Mouse (Mus musculus): ENCODE results near the gene Klf2.

Gene Klf2

GRCm38 (mm10) chr8:72318801-72319322 lies at the start of gene Klf2:
Gene Klf2 (plus strand): TSS chr8:72319033.
- DNase-seq, result peak; percentile 92 to 94

GRCm38 (mm10) chr8:72270606-72271005 lies 48.2 kb upstream of the Klf2 start:
- no peak for DNase-seq

GRCm38 (mm10) chr8:72271051-72271660 lies 47.7 kb upstream of the Klf2 start:
- no peak for DNase-seq

GRCm38 (mm10) chr8:72271691-72272090 lies 47.1 kb upstream of the Klf2 start:
- DNase-seq, result no peak

DNA sequence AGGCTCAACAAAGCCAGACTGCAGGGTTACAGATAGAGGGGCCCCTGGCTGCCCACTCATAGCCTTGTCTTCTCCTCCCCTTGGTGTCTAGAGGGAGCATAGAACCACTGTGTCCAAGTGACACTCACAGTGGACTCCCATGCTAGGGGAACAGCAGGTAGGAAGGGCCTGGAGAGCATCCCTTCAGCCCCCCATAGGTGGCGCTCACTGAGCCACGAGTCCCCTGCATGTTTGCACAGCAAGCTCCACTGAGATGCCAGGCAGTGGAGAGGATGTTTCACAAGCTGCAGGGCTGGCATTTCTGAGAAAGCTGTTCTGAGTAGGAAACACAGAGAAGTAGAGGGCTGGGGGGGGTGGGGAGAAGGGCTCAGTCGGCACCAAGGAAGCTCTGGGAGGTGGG lies 46.5 kb upstream of the Klf2 start:
- DNase-seq, result peak; percentile 43 to 60

GRCm38 (mm10) chr8:72273111-72273770 lies 45.6 kb upstream of the Klf2 start:
- DNase-seq, result no peak

- DNase-seq, result no peak
Observed at GRCm38 (mm10) chr8:72273807-72274206, 45.0 kb upstream of the Klf2 start.

GRCm38 (mm10) chr8:72277244-72277643 lies 41.6 kb upstream of the Klf2 start:
- DNase-seq, result no peak

DNA sequence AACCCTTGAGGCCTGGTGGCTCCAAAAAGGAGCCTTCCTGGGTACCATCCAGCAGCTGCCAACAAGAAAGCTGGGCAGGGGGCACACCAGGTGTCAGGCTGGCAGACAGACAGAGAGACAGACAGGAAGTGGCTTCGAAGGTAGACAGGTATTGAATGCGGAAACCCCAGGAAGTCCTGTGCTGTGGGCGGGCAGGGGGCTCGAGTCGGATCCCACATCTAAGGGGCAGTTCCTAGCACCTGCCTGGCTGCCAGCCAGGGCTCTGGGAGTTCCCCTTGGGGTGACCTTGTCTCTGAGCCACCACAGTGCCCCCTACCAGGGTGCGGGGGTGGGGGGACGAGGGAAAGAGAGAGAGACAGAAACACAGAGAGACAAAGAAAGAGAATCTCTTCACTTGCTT lies 39.7 kb upstream of the Klf2 start:
- DNase-seq, result no peak

DNA sequence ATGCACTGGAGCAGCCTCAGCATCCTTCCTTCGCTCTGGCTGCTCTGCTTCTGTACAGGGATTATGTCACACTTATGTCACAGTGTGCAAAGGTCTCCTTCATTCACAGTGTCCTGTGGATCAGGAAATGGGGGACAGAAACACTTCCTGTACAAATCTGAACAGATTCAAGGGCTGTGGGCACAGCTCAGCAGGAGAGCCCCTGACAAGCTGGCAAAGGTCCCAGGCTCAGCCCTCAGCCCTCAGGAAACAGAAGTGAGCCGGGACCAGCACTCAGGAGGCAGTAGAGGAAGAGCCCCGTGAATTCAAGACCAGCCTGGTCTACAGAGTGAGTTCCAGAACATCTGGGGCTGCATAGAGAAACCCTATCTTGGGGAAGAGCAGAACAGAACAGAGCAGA lies 37.2 kb upstream of the Klf2 start:
- peak; percentile 43 to 46 for DNase-seq

DNA sequence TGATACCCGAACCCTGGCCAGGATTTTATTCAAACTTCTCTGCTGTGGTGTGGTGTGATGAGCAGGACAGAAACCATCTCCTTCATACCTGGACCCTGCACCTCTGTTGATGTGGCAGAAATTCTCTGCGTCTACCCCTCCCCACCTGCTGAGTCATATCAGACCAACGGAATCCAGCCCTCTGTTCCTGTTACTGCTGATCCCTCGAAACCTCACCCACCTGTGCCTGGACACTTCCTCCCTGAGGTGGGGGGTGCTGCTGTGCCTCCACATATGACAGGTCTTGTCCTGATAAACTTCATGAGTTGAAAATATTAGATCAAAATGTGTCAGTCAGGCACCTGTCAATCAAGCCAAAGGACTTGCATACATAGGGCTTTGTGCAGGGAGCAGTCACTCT lies 33.5 kb upstream of the Klf2 start:
- no peak for DNase-seq

- DNase-seq, result no peak
Observed at GRCm38 (mm10) chr8:72289051-72289450, 29.8 kb upstream of the Klf2 start.

- DNase-seq, result no peak
Observed at GRCm38 (mm10) chr8:72291104-72291503, 27.7 kb upstream of the Klf2 start.

DNA sequence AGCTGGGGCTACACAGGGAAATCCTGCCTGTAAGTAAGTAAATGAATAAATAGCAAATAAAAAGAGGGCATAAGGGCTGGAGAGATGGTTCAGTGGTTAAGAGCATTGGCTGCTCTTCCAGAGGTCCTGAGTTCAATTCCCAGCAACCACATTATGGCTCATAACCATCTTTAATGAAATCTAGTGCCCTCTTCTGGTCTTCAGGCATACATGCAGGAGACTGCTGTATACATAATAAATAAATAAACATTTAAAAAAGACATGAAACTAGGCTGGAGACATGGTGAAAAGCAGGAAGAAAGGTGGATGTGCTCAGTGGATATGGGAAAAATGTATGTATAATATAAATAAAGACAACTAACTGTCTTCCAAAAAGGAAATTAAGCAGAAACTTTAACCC lies 25.5 kb upstream of the Klf2 start:
- no peak for DNase-seq

- no peak for DNase-seq
Observed at GRCm38 (mm10) chr8:72295125-72295524, 23.7 kb upstream of the Klf2 start.

DNA sequence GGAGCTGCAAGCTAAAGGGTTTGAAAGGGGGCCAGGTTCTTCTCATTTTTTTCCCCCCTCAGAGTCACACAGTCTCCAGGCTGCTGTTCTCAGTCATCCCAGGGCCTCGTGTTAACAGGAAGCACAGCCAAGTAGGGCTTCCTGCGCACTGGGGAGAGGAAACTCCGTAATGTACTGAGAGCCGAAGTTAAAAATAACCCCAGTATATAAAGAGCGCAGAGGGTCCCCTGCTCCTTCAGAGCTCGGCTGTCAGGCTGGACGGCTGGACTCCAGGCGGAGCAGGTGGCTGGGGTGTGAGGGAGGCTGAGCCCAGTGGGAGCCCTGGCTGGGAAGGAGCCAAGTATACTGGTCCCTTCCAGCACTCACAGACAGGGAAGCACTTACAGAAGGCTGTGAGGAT lies 23.2 kb upstream of the Klf2 start:
- DNase-seq, result peak; percentile 72 to 84

DNA sequence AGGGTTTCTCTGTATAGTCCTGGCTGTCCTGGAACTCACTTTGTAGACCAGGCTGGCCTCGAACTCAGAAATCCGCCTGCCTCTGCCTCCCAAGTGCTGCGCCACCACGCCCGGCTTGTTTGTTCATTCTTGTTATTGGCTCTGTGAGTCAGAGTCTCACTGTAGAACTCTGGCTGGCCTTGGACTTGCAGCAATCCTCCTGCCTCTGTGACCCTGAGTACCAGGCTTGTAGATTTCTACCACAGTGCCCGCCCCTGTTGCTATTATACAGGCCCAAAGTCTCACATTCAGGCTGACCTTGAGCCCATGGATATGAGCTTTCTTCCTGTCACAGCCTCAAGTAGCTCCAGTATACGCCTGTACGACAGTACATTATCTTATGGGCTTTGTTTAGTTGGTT lies 22.3 kb upstream of the Klf2 start:
- no peak for DNase-seq

DNA sequence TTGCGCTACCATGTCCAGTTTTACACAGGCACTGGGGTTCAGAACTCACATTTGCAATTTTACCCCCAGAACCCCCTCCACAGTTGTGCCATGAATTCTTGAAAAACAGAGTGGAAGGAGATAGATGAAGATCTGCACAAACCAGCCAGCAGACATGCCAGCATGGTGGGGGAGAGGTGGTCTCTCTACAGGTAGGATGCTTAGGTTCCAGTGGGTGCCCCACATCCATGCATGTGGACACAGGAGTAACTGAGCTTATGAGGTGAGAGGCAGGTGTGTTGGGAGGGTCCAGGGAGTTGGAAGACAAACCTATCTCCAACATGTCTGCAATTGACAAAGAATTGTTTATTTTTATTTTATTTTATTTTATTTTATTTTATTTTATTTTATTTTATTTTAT lies 19.9 kb upstream of the Klf2 start:
- DNase-seq, result no peak

- no peak for DNase-seq
Observed at GRCm38 (mm10) chr8:72300654-72301400, 18.0 kb upstream of the Klf2 start.

DNA sequence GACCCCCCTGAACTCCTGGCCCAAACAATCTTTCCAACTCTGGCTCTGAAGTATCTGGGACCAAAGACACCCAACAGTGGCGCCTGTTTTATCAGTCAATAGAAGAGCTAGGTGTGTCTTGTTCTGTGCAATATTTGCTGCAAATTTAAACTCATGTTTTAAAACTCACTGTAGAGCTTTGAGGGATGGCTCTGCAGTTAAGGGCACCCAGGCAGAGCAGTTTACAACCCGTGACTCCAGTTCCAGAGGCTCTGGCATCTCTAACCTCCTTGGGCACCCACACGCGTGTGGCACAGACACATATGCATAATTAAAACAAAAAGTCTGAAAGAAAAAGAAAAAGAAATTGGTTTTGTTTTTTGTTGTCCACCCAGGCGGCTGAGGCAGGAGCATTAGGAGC lies 17.3 kb upstream of the Klf2 start:
- no peak for DNase-seq

GRCm38 (mm10) chr8:72302986-72303612 lies 15.7 kb upstream of the Klf2 start:
- DNase-seq, result no peak

- peak; percentile 41 to 60 for DNase-seq
Observed at GRCm38 (mm10) chr8:72303633-72304032, 15.2 kb upstream of the Klf2 start.

- no peak for DNase-seq
Observed at GRCm38 (mm10) chr8:72305210-72305905, 13.5 kb upstream of the Klf2 start, which contains the start of gene Gm10282. Gene Gm10282 (minus strand): TSS chr8:72305260.

Measured in kidney, adult 8-10 months (tissue).